Mouse (Mus musculus) testis, adult 2 months (tissue): ENCODE data around the gene 1110032A03Rik.

Experiments used
- CTCF ChIP-seq: fragments of 200-500 bp; IDR thresholded peaks from 2 replicates; pipeline ENCODE4 v1.5.1; 2012; ENCODE audit warnings: low read depth, mild to moderate bottlenecking, inconsistent platforms, low read length, moderate library complexity; ENCODE audit not compliant: control insufficient read depth, insufficient read depth, insufficient replicate concordance
- POLR2A ChIP-seq: fragments of 200-500 bp; IDR thresholded peaks from 2 replicates; pipeline ENCODE4 v1.6.1; 2012; ENCODE audit warnings: low read depth, mild to moderate bottlenecking, inconsistent platforms, low read length, moderate library complexity; ENCODE audit not compliant: control insufficient read depth

GRCm38 (mm10) chr9:50756711-50757110, 18.6 kb downstream of the 1110032A03Rik start:
- TF ChIP-seq POLR2A (no peak), CTCF (no peak)
